Mouse (Mus musculus) liver, adult 2 months (tissue): ENCODE measurements around the gene Apobec1. TPM values are rescaled to one million over a fixed set of nuclear protein-coding genes. Genes with fewer than 3 reads are reported as not detected.

Experiments used
- DNase-seq: peaks from one replicate; pipeline ENCODE4 v3.0.0-alpha.2; 2011; ENCODE audit warnings: low read depth, low spot score; ENCODE audit errors: extremely low read depth
- H3K27ac ChIP-seq: fragments of 200-500 bp; replicated peaks from 2 replicates; pipeline ENCODE4 v1.5.1; 2012; ENCODE audit warnings: low read depth, mild to moderate bottlenecking, control low read depth, inconsistent platforms, low read length; ENCODE audit not compliant: insufficient read depth
- H3K27me3 ChIP-seq: fragments of 200-500 bp; 2 replicates; pipeline ENCODE4 v1.6.1; 2012; ENCODE audit warnings: mild to moderate bottlenecking, moderate library complexity, low read length, inconsistent platforms; ENCODE audit not compliant: control insufficient read depth, insufficient read depth
- H3K36me3 ChIP-seq: fragments of 200-500 bp; 2 replicates; pipeline ENCODE4 v1.6.1; 2012; ENCODE audit warnings: low read length, inconsistent platforms; ENCODE audit not compliant: control insufficient read depth, insufficient read depth
- H3K4me1 ChIP-seq: fragments of 200-500 bp; 2 replicates; pipeline ENCODE4 v1.6.1; 2011; ENCODE audit warnings: low read length; ENCODE audit not compliant: control insufficient read depth, insufficient read depth
- H3K4me3 ChIP-seq: fragments of 200-500 bp; 2 replicates; pipeline ENCODE4 v1.5.1; 2011; ENCODE audit warnings: low read depth, mild to moderate bottlenecking, control low read depth, low read length, moderate library complexity; ENCODE audit not compliant: insufficient read depth
- H3K79me2 ChIP-seq: fragments of 200-500 bp; 2 replicates; pipeline ENCODE4 v1.6.1; 2012; ENCODE audit warnings: inconsistent platforms, mild to moderate bottlenecking, low read length, moderate library complexity; ENCODE audit not compliant: control insufficient read depth, insufficient read depth
- H3K9ac ChIP-seq: fragments of 200-500 bp; 2 replicates; pipeline ENCODE4 v1.6.1; 2012; ENCODE audit warnings: low read depth, mild to moderate bottlenecking, control low read depth, inconsistent platforms, low read length
- CTCF ChIP-seq: fragments of 200-500 bp; IDR thresholded peaks from 2 replicates; pipeline ENCODE4 v1.5.1; 2011; ENCODE audit warnings: low read depth, low read length, control low read depth
- POLR2A ChIP-seq: fragments of 200-500 bp; IDR thresholded peaks from 2 replicates; pipeline ENCODE4 v1.6.1; 2011; ENCODE audit warnings: low read length, control low read depth; ENCODE audit not compliant: insufficient read depth; ENCODE audit errors: extremely low read depth
- WGBS: fragments of 180-500 bp; shearing (Covaris S2); methylation state at CpG from one replicate; pipeline ENCODE4 v1.1.7; 2018; 5-methylcytosine and 5-hydroxymethylcytosine counted together
- polyA plus RNA-seq: library from polyadenylated mRNA; depleted of rRNA; stranded (reverse); fragments of >200 nt; gene quantifications from 2 replicates; pipeline ENCODE4 v1.2.3, GENCODE M21; 2012
- total RNA-seq: library from RNA; depleted of rRNA; stranded (reverse); fragments of >200 nt; gene quantifications from 2 replicates; pipeline ENCODE4 v1.2.3, GENCODE M21; 2014

The Apobec1 gene
- total and polyA plus RNA-seq, 2 experiments: 17.3 to 18.2 TPM

DNA sequence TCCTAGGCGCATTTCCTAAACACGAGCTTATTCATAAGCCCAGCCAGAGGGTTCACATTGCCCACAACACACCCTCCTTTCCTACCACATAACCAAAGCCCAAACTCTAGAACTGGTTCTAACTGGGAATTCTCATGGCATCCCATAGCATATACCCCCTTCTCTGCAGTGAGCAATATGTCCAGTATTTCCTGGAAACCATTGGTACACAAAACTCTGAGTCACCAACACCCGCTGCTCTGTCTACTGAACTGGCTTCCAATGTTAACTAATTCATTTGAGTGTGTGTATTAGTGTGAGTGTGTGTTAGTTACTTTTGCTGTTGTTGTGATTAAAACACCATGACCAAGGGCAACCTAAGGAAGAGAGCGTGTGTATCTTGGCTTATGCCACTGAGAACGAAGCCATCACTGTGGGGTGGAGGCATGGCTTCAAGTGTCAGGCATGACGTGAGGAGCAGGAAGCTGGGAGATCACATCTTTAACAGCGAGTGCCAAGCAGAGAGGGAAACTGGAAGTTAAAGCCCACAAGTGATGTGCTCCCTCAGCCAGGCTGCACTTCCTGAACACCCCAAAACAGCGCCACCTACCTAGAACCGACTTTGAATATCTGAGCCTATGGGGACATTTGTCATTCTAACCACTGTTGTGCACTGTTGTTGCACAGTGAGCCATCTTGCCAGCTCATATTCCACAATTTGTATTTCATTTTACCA is 37.0 kb downstream of the Apobec1 start:
- Histone ChIP-seq H3K4me1 (no peaks in the 10 kb centered on the region; the same call in 1 of the 2 replicates), H3K36me3 (no peaks in the 10 kb centered on the region), H3K9ac (no peak overlapping the region), H3K4me3 (no peak overlapping the region), H3K79me2 (no peaks in the 10 kb centered on the region), H3K27me3 (no peaks in the 10 kb centered on the region), H3K27ac (no peak overlapping the region)
- DNase-seq: no peak
- no peak for TF ChIP-seq POLR2A
- WGBS: 86% methylated on average over 9 of the region's 9 CpGs

DNA sequence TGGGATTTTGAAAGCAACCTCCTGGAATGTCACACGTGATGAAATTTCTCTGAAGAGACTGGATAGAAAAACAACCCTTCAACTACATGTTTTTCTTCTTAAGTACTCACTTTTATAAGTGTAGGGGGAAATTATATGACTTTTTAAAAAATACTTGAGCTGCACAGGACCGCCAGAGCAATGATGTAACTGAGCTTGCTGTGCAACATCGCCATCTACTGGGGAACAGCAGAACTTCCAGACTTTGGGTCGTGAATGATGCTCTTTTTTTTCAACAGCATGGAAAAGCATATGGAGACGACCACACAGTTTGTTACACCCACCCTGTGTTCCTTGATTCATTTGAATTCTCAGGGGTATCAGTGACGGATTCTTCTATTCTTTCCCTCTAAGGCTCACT is 39.8 kb downstream of the Apobec1 start:
- no peak overlapping the region for H3K27ac ChIP-seq
- no peaks in the 10 kb centered on the region; the same call in 1 of the 2 replicates for H3K4me1 ChIP-seq
- 2% methylated on average over 6 of the region's 6 CpGs for WGBS
- H3K79me2 ChIP-seq: no peaks in the 10 kb centered on the region
- no peaks in the 10 kb centered on the region for H3K36me3 ChIP-seq
- H3K27me3 ChIP-seq: no peaks in the 10 kb centered on the region
- peak; percentile 30 for DNase-seq
- no peak overlapping the region for H3K9ac ChIP-seq
- no peak overlapping the region for H3K4me3 ChIP-seq
- TF ChIP-seq POLR2A (no peak), CTCF (peak; percentile 71; the same call in 1 of the 2 replicates)

DNA sequence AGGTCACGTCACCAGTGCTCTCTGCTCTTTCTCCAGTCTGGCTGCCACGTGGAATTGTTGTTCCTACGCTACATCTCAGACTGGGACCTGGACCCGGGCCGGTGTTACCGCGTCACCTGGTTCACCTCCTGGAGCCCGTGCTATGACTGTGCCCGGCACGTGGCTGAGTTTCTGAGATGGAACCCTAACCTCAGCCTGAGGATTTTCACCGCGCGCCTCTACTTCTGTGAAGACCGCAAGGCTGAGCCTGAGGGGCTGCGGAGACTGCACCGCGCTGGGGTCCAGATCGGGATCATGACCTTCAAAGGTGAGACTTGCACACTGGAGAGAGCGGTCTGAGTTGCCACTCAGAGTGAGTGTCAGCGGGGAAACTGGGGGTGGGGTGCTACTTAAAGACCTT is 41.2 kb downstream of the Apobec1 start:
- WGBS: 76% methylated on average over 20 of the region's 20 CpGs
- TF ChIP-seq POLR2A (no peak), CTCF (no peak)
- DNase-seq: no peak
- Histone ChIP-seq H3K79me2 (no peaks in the 10 kb centered on the region), H3K36me3 (no peaks in the 10 kb centered on the region), H3K27ac (no peak overlapping the region), H3K9ac (no peak overlapping the region), H3K27me3 (no peaks in the 10 kb centered on the region), H3K4me1 (no peaks in the 10 kb centered on the region; the same call in 1 of the 2 replicates), H3K4me3 (no peak overlapping the region)

GRCm38 (mm10) chr6:122560427-122560826 is 41.8 kb downstream of the Apobec1 start:
- Histone ChIP-seq H3K36me3 (no peaks in the 10 kb centered on the region), H3K4me1 (no peaks in the 10 kb centered on the region; the same call in 1 of the 2 replicates), H3K27ac (no peak overlapping the region), H3K27me3 (no peaks in the 10 kb centered on the region), H3K9ac (no peak overlapping the region), H3K79me2 (no peaks in the 10 kb centered on the region), H3K4me3 (no peak overlapping the region)
- peak; percentile 56 for DNase-seq
- 6% methylated on average over 17 of the region's 17 CpGs for WGBS
- TF ChIP-seq POLR2A (no peak), CTCF (peak; percentile 74)

- WGBS: 25% methylated on average over 15 of the region's 15 CpGs
- no peaks in the 10 kb centered on the region for H3K27me3 ChIP-seq
- no peaks in the 10 kb centered on the region for H3K79me2 ChIP-seq
- H3K27ac ChIP-seq: no peak overlapping the region
- no peak overlapping the region for H3K4me3 ChIP-seq
- no peak overlapping the region for H3K9ac ChIP-seq
- no peaks in the 10 kb centered on the region for H3K36me3 ChIP-seq
- H3K4me1 ChIP-seq: no peaks in the 10 kb centered on the region; the same call in 1 of the 2 replicates
- TF ChIP-seq POLR2A (no peak), CTCF (peak; percentile 72)
- peak; percentile 64 for DNase-seq
These were observed 45.2 kb downstream of the Apobec1 start for GRCm38 (mm10) chr6:122556959-122557561.

DNA sequence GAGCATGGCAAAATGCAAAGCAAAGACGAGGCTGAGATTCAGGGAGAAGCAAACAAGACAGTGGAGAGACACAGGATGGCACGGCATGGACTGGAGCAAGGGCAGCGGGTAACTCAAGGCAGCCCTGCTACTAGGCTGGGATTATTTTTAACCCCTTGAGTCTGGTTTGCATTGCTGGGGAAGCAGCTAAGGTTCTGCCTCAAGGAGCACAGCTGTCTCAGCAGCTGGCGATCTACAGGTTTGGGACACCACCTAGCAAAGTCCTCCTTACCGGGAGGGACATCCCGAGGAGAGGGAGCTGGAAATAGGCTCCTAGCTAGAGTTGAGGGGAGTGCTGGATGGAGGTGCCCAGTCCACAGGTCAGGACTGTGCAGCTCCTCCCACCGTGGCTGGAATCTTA is 47.0 kb downstream of the Apobec1 start:
- H3K27me3 ChIP-seq: no peaks in the 10 kb centered on the region
- no peaks in the 10 kb centered on the region for H3K36me3 ChIP-seq
- no peak overlapping the region for H3K4me3 ChIP-seq
- DNase-seq: no peak
- no peak for TF ChIP-seq CTCF
- TF ChIP-seq POLR2A: no peak
- no peak overlapping the region for H3K27ac ChIP-seq
- WGBS: 30% methylated on average over 7 of the region's 7 CpGs
- no peaks in the 10 kb centered on the region for H3K79me2 ChIP-seq
- no peaks in the 10 kb centered on the region; the same call in 1 of the 2 replicates for H3K4me1 ChIP-seq
- H3K9ac ChIP-seq: no peak overlapping the region
